Mouse (Mus musculus): ENCODE data around the gene Zfp493.
"Not testable (repeated sequence)": the region's sequence is repeated elsewhere in the genome, so short reads cannot be mapped to it uniquely, and the experiment has no call there.

Zfp493 gene

GRCm38 (mm10) chr13:67779265-67780221 lies at the start of gene Zfp493:
Zfp493 (plus strand) TSS chr13:67779693.
- DNase-seq (ENCODE audit: extremely low spot score): peak; percentile 80

- not testable (repeated sequence) for DNase-seq (ENCODE audit: extremely low spot score)
Observed at GRCm38 (mm10) chr13:67734391-67734790, 45.1 kb upstream of the Zfp493 start.

- DNase-seq (ENCODE audit: extremely low spot score): no peak
Observed at GRCm38 (mm10) chr13:67742941-67743340, 36.6 kb upstream of the Zfp493 start.

GRCm38 (mm10) chr13:67743896-67744295 lies 35.6 kb upstream of the Zfp493 start:
- no peak for DNase-seq (ENCODE audit: extremely low spot score)

- peak; percentile 82 for DNase-seq (ENCODE audit: extremely low spot score)
Observed at GRCm38 (mm10) chr13:67754333-67755306, 24.9 kb upstream of the Zfp493 start, which contains the start of gene Zfp85. Zfp85 (minus strand) TSS chr13:67755228.

- no peak for DNase-seq (ENCODE audit: extremely low spot score)
Observed at GRCm38 (mm10) chr13:67755761-67756160, 23.7 kb upstream of the Zfp493 start.

GRCm38 (mm10) chr13:67759966-67760365 lies 19.5 kb upstream of the Zfp493 start:
- DNase-seq (ENCODE audit: extremely low spot score): no peak

- no peak for DNase-seq (ENCODE audit: extremely low spot score)
Observed at GRCm38 (mm10) chr13:67763031-67763768, 16.3 kb upstream of the Zfp493 start.

- DNase-seq (ENCODE audit: extremely low spot score): no peak
Observed at GRCm38 (mm10) chr13:67791921-67792455, 12.5 kb downstream of the Zfp493 start.

- DNase-seq (ENCODE audit: extremely low spot score): no peak
Observed at GRCm38 (mm10) chr13:67798618-67799017, 19.1 kb downstream of the Zfp493 start.

GRCm38 (mm10) chr13:67799151-67799550 lies 19.7 kb downstream of the Zfp493 start:
- not testable (repeated sequence) for DNase-seq (ENCODE audit: extremely low spot score)

GRCm38 (mm10) chr13:67811651-67812210 lies 32.2 kb downstream of the Zfp493 start:
- DNase-seq (ENCODE audit: extremely low spot score): no peak

- no peak for DNase-seq (ENCODE audit: extremely low spot score)
Observed at GRCm38 (mm10) chr13:67812961-67813709, 33.6 kb downstream of the Zfp493 start.

- DNase-seq (ENCODE audit: extremely low spot score): peak; percentile 87
Observed at GRCm38 (mm10) chr13:67813710-67814660, 34.5 kb downstream of the Zfp493 start, which contains the start of gene Zfp273. Zfp273 (plus strand) TSS chr13:67813740.

- DNase-seq (ENCODE audit: extremely low spot score): no peak
Observed at GRCm38 (mm10) chr13:67818636-67819035, 39.1 kb downstream of the Zfp493 start.

- peak; percentile 73 for DNase-seq (ENCODE audit: extremely low spot score)
Observed at GRCm38 (mm10) chr13:67830911-67831336, 51.4 kb downstream of the Zfp493 start, which contains the start of gene Gm10037. Gm10037 (plus strand) TSS chr13:67831106.

- DNase-seq (ENCODE audit: extremely low spot score): not testable (repeated sequence)
Observed at GRCm38 (mm10) chr13:67833137-67833536, 53.6 kb downstream of the Zfp493 start.
